ENCODE assay signal across 25 mouse cellular contexts in the genomic region with DNA sequence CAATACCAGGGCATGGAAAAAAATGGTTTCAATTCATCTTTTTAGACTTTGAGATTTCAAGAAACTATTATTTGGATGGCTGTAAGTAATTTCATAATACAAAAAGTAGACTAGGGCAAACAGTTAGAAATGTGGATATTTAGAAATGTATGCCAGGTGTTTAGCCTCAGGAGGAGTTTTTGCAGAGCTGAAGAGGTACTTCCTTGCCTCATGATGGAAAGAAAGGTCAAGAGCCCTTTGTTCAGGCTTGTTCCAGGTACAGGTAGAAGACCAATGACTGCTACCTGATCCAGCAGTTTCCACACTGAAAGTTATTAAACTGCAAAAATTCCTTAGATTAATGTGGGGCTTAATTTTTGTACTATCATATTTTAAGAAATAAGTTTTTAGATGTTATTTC.
"Had no signal": no experiment of that assay in that cellular context is flagged by ENCODE, and none has a peak within 500 bp of the region (broad histone marks: within the 10 kb centered on the region; RNA-seq: fewer than 3 reads in every experiment).

No protein-coding gene starts in this region.

- H3K4me2 ChIP-seq: heart, embryonic 11.5 days; heart, embryonic 13.5 days; heart, embryonic 15.5 days; hindbrain, embryonic 13.5 days; limb, embryonic 12.5 days; liver, embryonic 11.5 days had no signal

- H3K27me3 ChIP-seq: heart, embryonic 13.5 days; heart, embryonic 15.5 days; hindbrain, embryonic 13.5 days; limb, embryonic 12.5 days had no signal

- H3K9me3 ChIP-seq: heart, embryonic 13.5 days; heart, embryonic 15.5 days; hindbrain, embryonic 13.5 days; limb, embryonic 10.5 days; limb, embryonic 12.5 days had no signal

- ATAC-seq: hindbrain, embryonic 16.5 days; intestine, embryonic 16.5 days had no signal

- H3K36me3 ChIP-seq: heart, embryonic 13.5 days; heart, embryonic 15.5 days; hindbrain, embryonic 13.5 days; limb, embryonic 10.5 days; limb, embryonic 12.5 days had no signal

- H3K27ac ChIP-seq: gastrocnemius, adult 2 months; heart, adult 2 months; heart, embryonic 13.5 days; heart, embryonic 15.5 days; hindbrain, embryonic 13.5 days; layer of hippocampus, adult 2 months; left cerebral cortex, adult 2 months; limb, embryonic 10.5 days; limb, embryonic 12.5 days had no signal

- H3K9ac ChIP-seq: heart, embryonic 13.5 days; heart, embryonic 15.5 days; hindbrain, embryonic 13.5 days; limb, embryonic 12.5 days had no signal

- H3K4me1 ChIP-seq: heart, embryonic 13.5 days; heart, embryonic 15.5 days; hindbrain, embryonic 13.5 days; limb, embryonic 10.5 days; limb, embryonic 12.5 days had no signal

- H3K4me3 ChIP-seq: gastrocnemius, adult 2 months; heart, adult 2 months; heart, embryonic 13.5 days; heart, embryonic 15.5 days; hindbrain, embryonic 13.5 days; layer of hippocampus, adult 2 months; left cerebral cortex, adult 2 months; limb, embryonic 10.5 days; limb, embryonic 12.5 days had no signal

- DNase-seq: gastrocnemius, adult 2 months; gastrocnemius, postnatal 10 days; gastrocnemius, postnatal 25 days; heart, adult 11 months; heart, adult 2 months; heart, postnatal 14 days; heart, postnatal 36 days; kidney, adult 11 months; kidney, adult 2 months; kidney, adult 9 months; kidney, postnatal 10 days; kidney, postnatal 25 days; kidney, postnatal 4 days; liver had no signal
